Mouse (Mus musculus): ENCODE results near the gene Lrrc3.
"Not testable (repeated sequence)": the region's sequence is repeated elsewhere in the genome, so short reads cannot be mapped to it uniquely, and the experiment has no call there.

Lrrc3 gene

DNA sequence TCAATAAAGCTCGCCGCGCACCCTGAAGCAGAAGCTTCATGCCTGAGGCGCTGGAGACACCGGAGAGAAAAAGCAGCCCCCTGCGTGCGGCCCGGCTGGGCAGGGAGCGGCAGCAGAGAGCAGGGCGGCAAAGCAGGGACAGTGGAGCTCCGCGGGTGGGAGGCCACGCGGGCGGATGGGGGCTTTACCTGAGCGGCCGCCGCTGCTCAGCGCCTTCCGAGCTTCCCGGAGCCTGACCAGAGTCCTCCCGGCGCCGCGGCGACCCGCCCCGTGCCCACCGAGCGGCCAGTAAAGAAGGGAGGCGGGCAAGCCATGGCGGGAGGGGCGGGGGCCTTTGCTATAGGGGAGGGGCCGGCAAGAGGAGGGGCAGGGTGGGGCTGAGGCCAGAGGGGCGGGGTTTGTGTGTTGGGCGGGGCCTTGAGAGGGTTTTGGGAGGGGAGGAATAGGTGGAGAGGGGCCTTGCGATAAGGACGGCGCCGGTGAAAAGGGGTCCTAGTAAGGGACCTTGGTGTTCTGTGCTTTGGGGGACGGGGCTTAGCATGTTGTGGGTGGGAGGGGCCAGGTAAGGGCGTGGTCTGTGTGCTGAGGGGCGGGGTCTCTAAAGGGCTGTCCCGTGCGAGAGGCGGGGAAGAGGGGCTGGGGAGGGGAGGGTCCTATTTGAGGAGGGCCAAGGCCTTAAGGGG is at the start of gene Lrrc3:
TSS of gene Lrrc3 (minus strand) at position 326 of the 683 bp plus-strand sequence.
- DNase-seq (ENCODE audit: low spot score), result peak; percentile 47

DNA sequence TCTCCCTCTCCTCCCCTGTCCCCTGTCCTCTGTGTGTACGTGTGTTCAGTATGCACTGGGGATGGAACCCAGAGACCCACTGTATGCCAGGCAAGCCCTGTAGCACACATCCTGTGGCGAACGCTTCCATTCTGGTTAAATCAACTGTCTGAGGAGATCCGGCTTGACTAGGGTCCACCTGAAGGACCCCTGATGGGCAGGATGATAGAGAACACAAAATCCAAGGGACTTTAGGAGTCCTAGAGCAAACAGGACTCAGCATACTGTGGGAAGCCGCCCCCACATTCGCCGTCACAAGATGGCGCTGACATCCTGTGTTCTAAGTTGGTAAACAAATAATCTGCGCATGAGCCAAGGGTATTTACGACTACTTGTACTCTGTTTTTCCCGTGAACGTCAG is 48.1 kb upstream of the Lrrc3 start:
- DNase-seq (ENCODE audit: low spot score), result not testable (repeated sequence)

DNA sequence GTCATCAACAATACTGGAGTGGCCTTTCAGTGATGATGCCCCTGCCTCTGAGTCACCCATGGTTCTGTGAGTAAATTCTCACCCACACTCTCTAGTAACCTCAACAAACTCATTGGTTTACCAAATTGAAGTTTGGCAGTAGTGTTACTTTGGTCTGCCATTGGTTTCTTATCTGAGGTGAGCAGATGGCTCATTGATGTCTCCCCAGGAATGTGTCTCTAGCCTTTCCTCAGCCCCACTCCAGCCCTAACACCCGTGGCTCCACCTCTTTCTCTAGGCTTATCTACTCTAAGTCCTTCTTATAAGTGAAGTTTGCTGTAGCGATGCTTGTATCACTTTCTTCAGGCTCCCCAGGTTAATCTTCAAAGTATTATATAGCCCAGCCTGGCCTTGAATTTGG is 37.3 kb upstream of the Lrrc3 start:
- DNase-seq (ENCODE audit: low spot score), result no peak

DNA sequence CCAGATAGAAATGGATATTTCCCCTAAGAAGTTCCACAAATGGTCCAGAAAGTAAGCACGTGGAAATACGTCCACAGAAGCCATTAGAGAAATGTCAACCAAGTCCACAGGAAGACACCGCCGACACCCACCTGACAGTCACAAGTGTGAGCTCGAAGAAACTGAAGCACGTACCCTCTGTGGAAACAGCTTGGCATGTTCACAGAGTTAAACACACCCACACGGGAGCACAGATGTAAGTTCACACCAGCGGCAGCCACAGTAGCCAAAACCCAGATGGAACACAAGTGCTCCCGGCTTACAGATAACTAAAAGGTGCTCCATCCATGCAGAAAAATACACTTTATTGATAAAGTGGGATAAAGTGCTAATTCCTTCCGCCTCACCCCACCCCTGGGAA is 25.0 kb upstream of the Lrrc3 start:
- DNase-seq (ENCODE audit: low spot score), result no peak

DNA sequence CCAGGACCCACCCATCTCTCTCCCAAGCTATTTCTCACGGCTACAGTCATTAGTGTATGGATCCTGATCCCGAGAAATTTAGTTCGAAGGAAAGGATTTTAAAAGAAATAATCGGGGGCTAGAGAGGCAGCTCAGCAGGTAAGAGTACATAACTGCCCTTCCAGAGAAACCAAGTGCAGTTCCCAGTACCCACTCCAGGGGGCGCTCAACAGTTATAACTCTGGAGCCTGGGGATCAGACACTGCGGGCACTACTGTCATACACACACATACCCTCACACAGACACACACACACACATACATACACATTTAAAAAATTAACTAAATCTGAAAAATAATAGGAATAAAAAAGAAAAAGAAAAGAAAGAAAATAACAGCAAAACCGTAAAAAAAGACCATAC is 23.8 kb upstream of the Lrrc3 start:
- peak; percentile 57 for DNase-seq (ENCODE audit: low spot score)

DNA sequence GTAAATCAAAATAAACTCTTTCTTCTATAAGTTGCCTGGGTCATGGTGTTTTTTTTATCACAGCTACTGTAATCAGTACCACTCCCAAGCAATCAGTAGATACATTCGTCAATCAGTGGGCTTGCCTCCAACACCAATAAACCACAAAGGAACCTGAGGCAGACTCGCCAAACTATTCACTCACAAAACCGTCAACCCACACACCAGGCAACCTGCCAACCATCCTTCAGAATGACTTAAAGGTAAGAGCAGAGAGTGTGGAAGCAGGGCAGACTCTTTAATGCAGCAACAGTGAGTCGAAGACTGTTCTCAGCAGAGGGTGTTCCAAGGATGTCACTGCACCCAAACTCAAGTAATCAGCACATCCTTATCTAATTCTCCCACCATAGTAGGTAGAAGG is 20.3 kb upstream of the Lrrc3 start:
- no peak for DNase-seq (ENCODE audit: low spot score)

DNA sequence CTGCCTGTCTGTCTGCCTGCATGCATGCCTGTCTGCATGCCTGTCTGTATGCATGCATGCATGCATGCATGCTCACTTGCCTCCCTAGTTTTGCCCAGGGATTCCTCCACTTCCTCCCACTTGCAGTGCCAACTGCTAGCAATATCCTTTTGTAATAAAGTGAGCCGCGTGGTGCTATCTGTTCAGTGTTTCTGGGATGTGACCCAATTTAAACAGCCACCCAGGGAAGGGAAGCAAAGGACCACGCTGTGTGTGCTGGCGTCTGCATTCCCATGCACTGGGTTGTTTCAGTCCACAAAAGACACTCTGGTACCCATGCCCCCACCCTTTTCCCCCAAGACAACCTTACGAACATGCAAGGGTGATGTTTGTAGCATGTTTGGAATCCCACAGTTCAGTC is 18.7 kb upstream of the Lrrc3 start:
- no peak for DNase-seq (ENCODE audit: low spot score)

DNA sequence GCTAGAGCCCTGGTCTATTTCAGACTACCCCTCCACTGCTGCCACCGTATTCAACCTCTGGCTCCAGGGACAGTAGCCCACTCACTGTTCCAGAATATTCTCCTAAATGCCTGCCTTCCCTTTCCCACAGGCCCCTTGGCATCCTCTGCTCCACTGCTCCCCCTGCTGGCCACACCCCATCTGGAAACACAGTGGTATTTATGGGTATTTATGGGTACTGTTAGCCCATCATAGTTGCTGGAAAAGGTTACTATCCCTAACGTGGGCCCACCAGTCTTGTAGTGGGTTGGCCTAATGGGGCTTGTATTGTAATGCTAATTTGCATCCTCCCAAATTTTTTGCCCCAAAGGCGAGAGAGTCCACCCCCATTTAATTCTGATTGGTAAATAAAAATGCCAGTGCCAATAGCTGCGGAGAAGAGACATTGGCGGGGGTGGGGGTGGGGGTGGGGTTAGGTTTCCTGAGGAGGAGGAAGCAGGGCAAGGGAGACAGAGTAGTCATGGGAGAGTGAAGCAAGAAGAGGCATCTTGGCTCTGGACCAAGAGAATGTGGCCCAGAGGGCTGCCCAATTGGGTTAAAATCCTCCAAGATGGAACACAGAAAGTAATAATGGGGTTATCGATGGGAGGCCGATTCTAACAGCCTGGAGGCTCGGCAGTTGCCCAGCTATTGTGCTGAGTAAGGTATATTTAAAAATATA is 14.4 kb upstream of the Lrrc3 start:
- DNase-seq (ENCODE audit: low spot score), result peak; percentile 69

DNA sequence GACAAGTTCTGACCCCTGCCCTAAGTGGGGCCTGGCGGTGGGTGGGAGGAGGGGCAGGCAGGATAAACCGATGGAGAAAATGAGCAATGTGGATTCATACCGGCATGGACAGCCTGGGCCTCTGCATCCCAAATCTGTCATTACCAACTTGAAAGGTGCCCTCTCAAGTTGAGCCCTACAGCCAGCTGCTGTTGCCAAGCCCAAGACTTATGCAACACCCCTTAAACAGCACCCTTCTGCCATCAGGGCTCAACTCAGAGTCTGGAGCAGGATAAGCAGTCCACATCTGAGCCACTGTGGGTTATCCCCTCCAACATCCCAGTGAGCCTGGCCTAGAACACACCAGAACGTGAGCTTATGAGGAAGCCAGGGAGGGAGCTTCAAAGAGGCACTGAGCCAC is 11.0 kb upstream of the Lrrc3 start:
- DNase-seq (ENCODE audit: low spot score), result no peak

DNA sequence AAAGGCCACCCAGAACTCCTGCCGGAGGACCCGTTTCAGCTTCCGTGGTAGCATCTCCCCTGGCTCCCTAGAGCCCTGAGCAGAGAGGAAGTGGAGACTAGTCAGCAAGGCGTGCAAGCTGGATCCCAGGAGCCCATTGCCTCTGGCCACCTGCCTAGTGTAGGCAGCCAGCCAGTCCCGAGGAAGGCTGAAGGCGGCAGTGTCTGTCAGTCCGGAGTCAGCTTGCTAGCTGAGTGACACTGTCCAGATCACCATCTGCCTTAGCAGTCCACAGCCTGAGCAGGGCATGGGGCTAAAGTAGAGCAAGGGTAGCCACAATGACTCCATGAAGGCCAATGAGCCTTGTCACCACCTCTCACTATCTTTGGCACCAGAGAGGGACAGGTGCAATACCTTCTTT is 10.3 kb upstream of the Lrrc3 start:
- DNase-seq (ENCODE audit: low spot score), result no peak

DNA sequence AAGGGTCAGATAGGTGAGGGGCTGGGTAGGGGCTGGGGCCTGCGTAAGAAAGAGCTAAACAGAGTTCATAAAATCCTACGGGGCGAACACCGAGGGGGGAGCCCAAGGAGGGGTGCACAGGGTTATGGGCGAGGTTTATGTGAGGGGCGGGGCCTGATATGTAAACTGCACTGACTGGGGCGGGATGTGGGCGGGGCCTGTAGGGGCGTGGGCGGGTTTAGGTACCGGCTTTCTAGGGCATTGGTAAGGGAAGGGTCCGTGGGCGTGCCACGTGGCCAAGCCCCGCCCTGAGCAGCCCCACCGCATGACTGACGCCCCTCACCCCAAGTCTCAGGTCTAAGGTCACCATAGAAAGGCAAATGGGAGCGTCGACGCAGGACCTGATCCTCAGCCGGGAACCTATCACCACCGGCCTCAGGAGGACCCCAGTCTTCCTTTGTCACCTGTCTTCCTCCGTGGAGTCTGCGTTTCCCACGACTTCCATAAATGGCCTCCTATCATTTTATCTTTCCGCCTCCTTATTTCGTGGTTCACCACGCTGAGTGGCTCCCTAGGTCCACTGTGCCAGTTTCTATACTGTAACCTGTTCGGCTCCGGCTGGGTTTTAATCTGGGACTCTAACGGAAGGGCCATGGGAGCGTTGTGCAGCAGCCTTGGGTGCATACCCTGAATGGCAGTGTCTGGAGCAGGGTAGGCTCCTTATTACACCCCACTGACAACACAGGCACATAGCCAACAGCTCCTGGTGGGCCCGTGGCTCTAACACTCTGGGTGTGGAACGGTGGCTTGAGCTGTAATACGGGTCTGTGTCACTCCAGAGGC is 769 bp upstream of the Lrrc3 start:
- peak; percentile 32 for DNase-seq (ENCODE audit: low spot score)

DNA sequence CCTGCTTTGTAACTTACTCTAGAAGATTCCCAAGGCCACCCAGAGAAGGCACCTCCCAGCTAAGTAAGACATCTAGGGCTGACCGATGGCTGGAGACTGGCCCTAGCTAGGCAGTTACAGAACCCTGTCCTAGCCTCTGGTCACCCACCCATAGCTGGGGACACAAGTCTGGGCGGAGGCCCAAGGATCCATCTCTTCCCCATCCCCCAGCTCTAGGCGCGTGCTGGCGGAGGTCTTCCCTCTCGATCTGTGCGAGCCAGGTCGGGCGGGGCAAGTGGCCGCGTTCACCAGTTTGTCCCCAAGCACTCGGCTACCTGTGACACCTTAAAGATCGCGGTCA is 495 bp downstream of the Lrrc3 start:
- DNase-seq (ENCODE audit: low spot score), result peak; percentile 9

DNA sequence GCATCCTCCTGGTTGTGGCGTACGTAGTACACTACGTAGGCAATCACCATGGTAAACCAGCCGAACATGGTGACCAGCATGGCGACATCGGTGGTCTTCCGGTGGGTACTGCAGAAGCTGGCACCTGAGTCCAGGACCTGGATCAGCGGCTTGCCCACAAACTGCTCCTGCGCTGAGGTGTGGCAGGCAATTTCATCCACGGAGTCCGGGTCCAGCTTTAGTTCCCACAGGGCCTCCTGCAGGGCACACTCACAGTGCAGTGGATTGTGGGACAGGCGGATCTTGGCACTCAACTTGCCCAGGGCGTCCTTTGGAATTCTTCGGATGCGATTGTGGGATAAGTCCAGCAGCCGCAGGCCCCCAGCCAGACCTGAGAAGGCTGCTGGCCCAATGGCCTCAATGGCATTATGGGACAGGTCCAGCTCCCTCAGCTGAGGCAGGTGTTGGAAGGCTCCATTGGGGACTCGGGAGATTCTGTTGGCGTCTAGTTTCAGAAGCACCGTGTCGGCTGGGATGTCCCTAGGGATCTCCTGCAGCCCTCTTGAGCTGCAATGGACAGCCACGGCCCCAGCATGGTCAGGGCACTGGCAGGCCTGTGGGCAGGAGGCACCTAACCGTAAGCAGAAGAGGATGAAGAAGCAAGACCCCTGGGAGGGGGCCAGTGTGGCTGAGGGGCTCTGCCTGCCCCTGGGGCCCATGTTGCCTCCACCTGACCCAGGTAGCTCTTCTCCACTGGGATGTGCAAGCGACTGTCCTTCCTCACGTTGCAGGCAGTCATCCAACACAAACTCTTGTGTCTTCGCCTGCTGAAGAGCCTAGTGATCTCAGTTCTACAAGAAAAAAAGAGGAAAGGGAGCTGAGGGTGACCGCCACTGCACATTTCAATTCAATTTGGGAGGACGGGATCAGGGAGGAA is 1.2 kb downstream of the Lrrc3 start:
- DNase-seq (ENCODE audit: low spot score), result no peak

DNA sequence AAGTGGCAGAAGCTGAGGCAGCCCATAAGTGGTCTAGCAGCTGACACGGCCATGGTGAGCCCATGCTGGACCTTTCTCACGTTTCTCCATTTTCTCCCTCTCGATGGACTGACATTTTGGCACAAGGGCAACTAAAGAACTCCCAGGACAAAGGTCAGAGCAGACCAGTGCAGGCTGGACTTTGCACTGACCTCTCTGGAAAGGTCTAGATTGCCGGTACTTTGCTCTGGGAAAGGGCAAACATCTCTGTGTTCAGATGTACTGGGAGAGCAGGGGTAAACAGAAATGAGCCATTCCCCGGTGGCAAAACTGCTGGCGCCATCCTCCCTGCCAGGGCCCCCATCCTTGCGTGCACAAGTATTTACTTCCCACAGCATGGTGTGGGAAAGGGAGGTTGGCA is 2.2 kb downstream of the Lrrc3 start:
- DNase-seq (ENCODE audit: low spot score), result no peak

DNA sequence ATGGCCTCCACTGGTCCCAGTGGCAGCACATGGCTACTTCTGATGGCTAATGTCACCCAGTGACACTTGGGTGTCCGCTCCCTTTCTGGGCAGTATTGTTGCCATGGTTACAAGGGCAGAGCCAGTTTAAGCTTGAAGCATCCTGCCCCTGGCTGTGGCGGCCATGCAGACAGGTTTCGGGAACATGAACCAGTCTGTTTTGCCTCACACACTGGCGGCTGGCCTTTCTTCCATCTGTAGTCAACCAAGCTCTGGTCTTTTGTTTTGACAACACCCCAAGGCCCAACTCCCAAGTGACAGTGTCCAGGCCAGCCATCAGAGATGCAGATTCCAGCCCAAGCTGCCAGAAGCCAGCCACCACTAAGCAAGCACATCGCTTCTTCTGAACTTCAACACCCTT is 6.8 kb downstream of the Lrrc3 start:
- no peak for DNase-seq (ENCODE audit: low spot score)

DNA sequence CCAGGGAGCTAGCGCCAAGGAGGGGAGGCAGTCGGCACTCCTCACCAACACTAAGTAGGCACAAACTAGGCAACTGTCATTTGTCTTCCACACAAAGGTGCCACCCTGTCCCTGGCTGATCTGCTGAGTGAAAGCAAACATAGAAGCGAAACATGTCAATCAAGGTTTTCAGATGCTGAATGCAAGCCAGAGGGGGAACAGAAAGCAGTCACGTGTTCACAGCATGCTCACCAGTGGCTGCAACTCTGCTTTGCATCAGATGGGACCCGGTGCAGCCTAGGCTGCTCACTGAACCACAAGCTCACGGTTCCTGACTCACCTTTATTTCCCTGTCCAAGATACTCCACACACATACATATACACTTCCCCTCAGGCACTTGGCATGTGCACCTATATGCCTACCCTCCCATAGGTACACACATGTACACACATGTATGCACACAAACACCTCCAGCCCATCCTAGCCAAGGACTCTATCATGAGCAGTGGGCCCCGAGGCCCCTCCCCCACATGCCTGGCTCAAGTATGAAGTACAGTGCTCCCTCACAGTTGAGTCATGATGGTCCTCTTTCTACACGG is 11.3 kb downstream of the Lrrc3 start:
- no peak for DNase-seq (ENCODE audit: low spot score)

DNA sequence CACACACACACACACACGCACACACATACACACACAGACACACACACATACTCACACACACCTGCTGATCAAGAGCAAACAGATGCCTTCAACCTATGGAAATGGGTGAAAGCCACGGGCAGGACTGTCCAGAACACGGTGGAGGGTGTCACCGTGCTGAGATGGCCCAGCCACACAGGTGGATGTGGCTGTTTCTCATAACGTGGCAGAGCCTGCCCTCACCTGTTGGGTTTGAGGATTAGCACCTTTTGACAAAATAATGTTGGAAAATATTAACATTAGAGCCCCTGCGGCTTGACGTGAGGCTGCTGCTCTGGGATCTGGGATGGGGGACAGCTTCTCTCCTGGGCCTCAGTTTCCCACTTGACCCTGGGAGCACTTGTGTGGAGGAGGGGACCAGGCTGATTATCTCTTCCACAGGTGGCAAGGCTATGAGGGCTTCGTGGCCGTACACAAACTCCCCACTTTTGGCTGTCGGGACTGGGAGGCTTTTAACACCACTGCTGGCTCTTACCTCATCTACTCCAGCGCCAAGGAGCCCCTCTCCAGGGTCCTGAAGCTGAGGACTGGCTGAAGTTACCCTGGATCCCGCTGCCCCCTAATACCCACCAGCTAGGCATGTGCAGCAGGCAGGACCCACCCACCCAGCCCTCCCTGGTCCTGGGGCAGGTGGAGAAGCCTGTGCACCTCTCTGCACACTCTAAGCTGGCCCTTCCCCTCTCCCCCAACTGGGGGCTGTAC is 16.2 kb downstream of the Lrrc3 start:
- DNase-seq (ENCODE audit: low spot score), result no peak

DNA sequence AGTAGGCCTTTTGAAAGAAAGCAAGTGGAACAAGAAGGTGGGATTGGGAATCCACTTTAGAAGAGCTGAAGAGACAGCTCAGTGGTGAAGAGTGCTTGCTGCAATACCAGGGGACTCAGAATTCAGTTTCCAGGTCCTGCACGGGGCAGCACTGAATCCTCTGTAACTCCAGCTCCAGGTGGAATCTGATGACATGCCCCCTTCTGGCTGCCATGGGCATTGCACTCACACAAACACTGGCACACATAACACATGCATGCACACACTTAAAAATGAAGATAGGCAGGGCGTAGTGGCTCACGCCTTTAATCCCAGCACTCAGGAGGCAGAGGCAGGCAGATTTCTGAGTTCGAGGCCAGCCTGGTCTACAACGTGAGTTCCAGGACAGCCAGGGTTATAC is 19.8 kb downstream of the Lrrc3 start:
- no peak for DNase-seq (ENCODE audit: low spot score)

DNA sequence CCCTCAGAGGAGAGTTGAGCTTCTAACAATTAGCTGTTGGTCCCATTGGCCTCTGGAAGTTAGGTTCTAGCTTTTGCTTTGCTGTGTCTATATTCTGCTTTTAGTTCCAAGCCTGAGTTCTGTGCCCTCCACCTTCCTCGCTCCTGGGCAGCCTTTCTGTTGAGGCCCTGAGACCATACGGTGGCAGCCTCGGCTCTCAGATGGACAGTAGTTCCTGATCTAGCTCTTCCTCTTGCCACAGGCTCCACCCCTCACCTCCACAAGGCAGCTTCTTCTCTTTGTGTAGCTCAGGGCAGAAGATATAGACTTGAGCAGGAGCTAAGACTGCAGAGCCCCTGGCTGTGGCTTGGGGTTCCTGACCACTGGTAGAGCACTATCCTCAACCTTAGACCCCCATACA is 22.0 kb downstream of the Lrrc3 start:
- DNase-seq (ENCODE audit: low spot score), result no peak

DNA sequence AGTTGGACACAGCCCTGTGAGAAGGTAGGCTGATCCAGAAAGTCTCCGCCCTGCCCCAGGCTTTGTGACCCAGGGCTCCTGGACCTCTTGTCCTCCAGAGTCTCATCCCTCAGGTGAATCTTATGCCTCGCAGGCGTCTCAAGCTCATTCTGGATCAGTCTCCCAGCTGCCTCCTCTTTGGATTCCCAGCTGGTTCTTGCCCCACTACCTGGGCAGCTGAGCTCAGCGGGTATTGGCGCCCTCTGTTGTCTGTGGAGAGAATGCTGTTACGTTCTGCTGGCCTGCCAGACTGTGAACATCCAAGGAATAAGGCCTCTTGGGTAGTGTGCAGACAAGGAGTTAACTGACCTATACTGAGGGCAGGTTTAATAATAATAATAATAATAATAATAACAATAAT is 23.4 kb downstream of the Lrrc3 start:
- peak; percentile 42 for DNase-seq (ENCODE audit: low spot score)

DNA sequence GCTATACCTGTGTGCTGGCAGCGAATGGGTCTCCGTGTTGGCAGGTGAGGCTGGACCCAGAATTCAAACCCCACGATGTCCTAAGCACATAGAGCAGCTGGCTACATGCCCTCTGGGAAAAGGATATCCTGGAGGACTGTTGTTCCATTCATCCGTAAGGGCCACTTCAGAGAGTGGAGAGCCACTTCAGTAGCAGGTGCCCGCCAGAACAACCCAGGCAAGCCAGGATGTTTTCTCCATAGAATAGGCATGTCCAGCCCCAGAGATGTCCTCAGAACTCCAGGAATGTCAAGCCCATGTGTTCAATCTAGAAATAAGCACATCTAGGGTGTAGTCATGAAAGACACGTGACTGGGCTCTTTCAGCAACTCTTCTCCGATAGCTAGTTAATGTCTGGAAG is 32.7 kb downstream of the Lrrc3 start:
- DNase-seq (ENCODE audit: low spot score), result no peak

Measured in urinary bladder, postnatal 25 days (tissue).